Mouse (Mus musculus): ENCODE results near the gene Slc16a1. TPM values are rescaled to one million over a fixed set of nuclear protein-coding genes. Genes with fewer than 3 reads are reported as not detected.
"Not testable (repeated sequence)": the region's sequence is repeated elsewhere in the genome, so short reads cannot be mapped to it uniquely, and the experiment has no call there.

Slc16a1 gene
- total and polyA plus RNA-seq, 3 experiments: 60.3 to 192 (median 97.5) TPM

DNA sequence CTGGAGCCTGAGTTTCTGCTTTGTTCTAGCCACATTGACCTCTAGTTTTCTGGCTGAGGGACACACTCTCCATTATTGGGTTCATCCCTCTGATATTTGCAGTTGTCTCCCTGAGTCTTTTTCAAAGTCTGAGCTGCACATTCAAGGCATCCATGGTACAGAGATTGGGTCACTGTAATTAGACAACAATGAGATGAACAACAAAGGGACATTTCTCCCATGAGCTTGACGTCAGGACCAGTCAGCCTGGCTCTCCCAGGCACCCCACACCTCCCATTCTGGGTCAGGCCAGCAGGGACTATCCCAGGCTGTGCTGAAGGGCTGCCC lies 31.4 kb downstream of the Slc16a1 start:
- in situ Hi-C loops (cut with MboI; ENCODE audit: low pct_ligation_motif_present, low pct_unique_long_range_greater_than_20kb, low sequenced_read_pairs): loop anchor here (10.0 kb wide), 1 partner anchor 155 kb away; the partner anchor contains the start of gene Lrig2
- Histone ChIP-seq H3K9ac (ENCODE audit: insufficient read depth, low read depth) (no peak overlapping the region), H3K4me1 (ENCODE audit: control insufficient read depth in 1 of 2, insufficient read depth in 2 of 2) (peaks cover 9 to 34% of the 10 kb centered on the region in 2 experiments)

DNA sequence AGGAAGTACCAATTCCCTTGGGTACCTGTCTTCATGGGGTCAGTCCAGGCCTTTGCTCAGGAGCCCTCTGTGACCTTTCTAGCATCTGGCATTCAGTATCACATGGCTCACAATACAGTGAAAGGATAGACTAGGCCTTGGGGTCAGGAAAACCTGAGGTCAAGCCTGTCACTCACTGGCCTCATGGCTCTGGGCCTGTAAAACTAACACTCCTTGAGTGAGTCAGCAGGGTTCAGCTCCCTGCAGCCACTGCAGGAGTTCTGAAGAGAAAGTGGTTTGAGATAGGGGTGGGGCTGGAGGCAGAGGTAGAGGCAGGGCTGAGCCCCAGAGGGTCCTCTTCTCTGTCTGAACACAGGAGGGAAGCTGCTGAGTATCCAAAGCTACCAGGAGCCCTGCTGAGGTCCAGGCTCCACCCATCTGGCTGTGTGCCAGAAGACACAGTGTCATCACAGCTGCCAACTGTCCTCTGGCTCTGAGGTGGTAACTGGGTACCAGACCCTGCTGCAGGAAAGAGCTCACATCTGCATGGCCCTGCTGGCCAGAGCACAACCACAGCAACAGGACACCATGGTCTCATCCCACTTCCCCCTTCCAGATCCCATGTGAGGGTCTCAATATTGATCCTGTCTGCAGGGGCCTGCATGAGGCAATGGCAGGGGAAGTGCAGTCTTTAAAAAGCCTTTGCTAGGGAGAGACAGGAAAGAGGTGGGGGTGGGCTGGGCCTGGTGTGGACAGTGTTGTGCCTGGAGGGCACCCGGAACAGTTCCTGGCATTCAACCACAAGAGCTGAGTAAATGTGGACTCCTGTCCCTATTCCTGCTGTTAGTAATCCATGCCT lies 31.9 kb downstream of the Slc16a1 start:
- not testable (repeated sequence) for H3K4me2 ChIP-seq (ENCODE audit: insufficient read depth, low read depth, poor library complexity, severe bottlenecking); H3K4me3 ChIP-seq (replicated peaks in 1 of 3; ENCODE audit: low read depth in 2 of 3, low read length in 2 of 3, poor library complexity in 1 of 3)

More for the DNA sequence above, 31.4 kb downstream of the Slc16a1 start:
- Histone ChIP-seq H3K9me3 (replicated peaks; ENCODE audit: low read length) (no peaks in the 10 kb centered on the region), H3K4me2 (ENCODE audit: insufficient read depth, low read depth, poor library complexity, severe bottlenecking) (no peak overlapping the region), H3K4me3 (replicated peaks in 1 of 3; ENCODE audit: low read depth in 2 of 3, low read length in 2 of 3, poor library complexity in 1 of 3) (no peak overlapping the region), H3K27me3 (replicated peaks) (no peaks in the 10 kb centered on the region), H3K27ac (ENCODE audit: insufficient read depth, low read depth) (no peak overlapping the region), H3K79me2 (replicated peaks; ENCODE audit: control insufficient read depth, extremely low read depth, insufficient read depth, poor library complexity, severe bottlenecking) (no peaks in the 10 kb centered on the region), H3K36me3 (replicated peaks in 1 of 2; ENCODE audit: control insufficient read depth in 1 of 2, insufficient read depth in 1 of 2, low read length in 1 of 2) (no peaks in the 10 kb centered on the region)
- TF ChIP-seq TBP (conservative IDR thresholded peaks at IDR 0.05; ENCODE audit: low read depth, low read length): no peak
- no peak for TF ChIP-seq RCOR1 (conservative IDR thresholded peaks at IDR 0.05; ENCODE audit: low read depth, low read length)
- DNase-seq (ENCODE audit: extremely low read depth): no peak
- dilution Hi-C loops (cut with MboI; ENCODE audit: extremely low pct_ligation_motif_present, extremely low pct_unique_long_range_greater_than_20kb, low sequenced_read_pairs): no loop called here

DNA sequence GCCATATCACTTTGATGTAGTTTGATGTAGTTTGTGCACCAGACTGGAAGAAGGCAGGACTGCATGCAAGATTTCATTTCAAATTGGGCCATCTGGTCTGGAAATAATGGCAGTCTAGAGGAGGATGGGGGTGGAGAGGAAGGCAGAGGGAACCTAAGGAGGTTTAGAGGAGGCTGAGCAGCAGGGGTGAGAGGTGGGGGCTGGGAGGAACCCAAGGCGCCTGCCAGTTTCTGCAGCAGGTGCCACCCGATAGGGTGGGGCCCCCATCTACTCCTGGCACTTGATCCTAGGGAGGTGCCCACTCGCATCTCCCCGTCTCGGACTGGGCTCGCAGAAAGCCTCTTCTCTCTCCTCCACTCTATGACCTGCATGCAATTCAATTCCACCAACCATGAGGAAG lies 33.1 kb downstream of the Slc16a1 start:
- Histone ChIP-seq H3K4me1 (ENCODE audit: control insufficient read depth in 1 of 2, insufficient read depth in 2 of 2) (peaks cover 9 to 46% of the 10 kb centered on the region in 2 experiments), H3K4me2 (ENCODE audit: insufficient read depth, low read depth, poor library complexity, severe bottlenecking) (no peak overlapping the region)
- DNase-seq (ENCODE audit: extremely low read depth): no peak

More for the DNA sequence above, 31.9 kb downstream of the Slc16a1 start:
- H3K27ac ChIP-seq (ENCODE audit: insufficient read depth, low read depth); dilution Hi-C loops (cut with MboI; ENCODE audit: extremely low pct_ligation_motif_present, extremely low pct_unique_long_range_greater_than_20kb, low sequenced_read_pairs); DNase-seq (ENCODE audit: extremely low read depth); H3K9ac ChIP-seq (ENCODE audit: insufficient read depth, low read depth); H3K36me3 ChIP-seq (replicated peaks in 1 of 2; ENCODE audit: control insufficient read depth in 1 of 2, insufficient read depth in 1 of 2, low read length in 1 of 2); H3K9me3 ChIP-seq (replicated peaks; ENCODE audit: low read length); H3K27me3 ChIP-seq (replicated peaks); H3K79me2 ChIP-seq (replicated peaks; ENCODE audit: control insufficient read depth, extremely low read depth, insufficient read depth, poor library complexity, severe bottlenecking): not testable (repeated sequence)
- H3K4me1 ChIP-seq (ENCODE audit: control insufficient read depth in 1 of 2, insufficient read depth in 2 of 2): peaks cover 9 to 40% of the 10 kb centered on the region in 2 experiments
- in situ Hi-C loops (cut with MboI; ENCODE audit: low pct_ligation_motif_present, low pct_unique_long_range_greater_than_20kb, low sequenced_read_pairs): loop anchor here (10.0 kb wide), 1 partner anchor 156 kb away; the partner anchor contains the start of gene Lrig2

More for the DNA sequence above, 33.1 kb downstream of the Slc16a1 start:
- no peaks in the 10 kb centered on the region for H3K27me3 ChIP-seq (replicated peaks)
- H3K9me3 ChIP-seq (replicated peaks; ENCODE audit: low read length): no peaks in the 10 kb centered on the region
- H3K79me2 ChIP-seq (replicated peaks; ENCODE audit: control insufficient read depth, extremely low read depth, insufficient read depth, poor library complexity, severe bottlenecking): no peaks in the 10 kb centered on the region
- no peak overlapping the region for H3K27ac ChIP-seq (ENCODE audit: insufficient read depth, low read depth)
- TF ChIP-seq CTCF (conservative IDR thresholded peaks at IDR 0.05 in 1 of 2, IDR thresholded peaks at IDR 0.05 in 1 of 2; ENCODE audit: low read depth in 2 of 2, low read length in 2 of 2): no peak
- no peak for TF ChIP-seq IRF4 (IDR thresholded peaks at IDR 0.05; ENCODE audit: low read depth, low read length)
- TF ChIP-seq RAD21 (IDR thresholded peaks at IDR 0.05; ENCODE audit: low read depth, low read length): no peak
- no peak for TF ChIP-seq EP300 (IDR thresholded peaks at IDR 0.05; ENCODE audit: low read length)
- no peak for TF ChIP-seq NRF1 (IDR thresholded peaks at IDR 0.05; ENCODE audit: low read depth, low read length)
- TF ChIP-seq UBTF (IDR thresholded peaks at IDR 0.05; ENCODE audit: low read depth, low read length): no peak
- TF ChIP-seq MAFK (IDR thresholded peaks at IDR 0.05; ENCODE audit: insufficient replicate concordance, low read length): no peak
- no peak for TF ChIP-seq NELFE (IDR thresholded peaks at IDR 0.05; ENCODE audit: low read depth, low read length)
- no peak for TF ChIP-seq CHD2 (IDR thresholded peaks at IDR 0.05; ENCODE audit: low read length)
- no peaks in the 10 kb centered on the region for H3K36me3 ChIP-seq (replicated peaks in 1 of 2; ENCODE audit: control insufficient read depth in 1 of 2, insufficient read depth in 1 of 2, low read length in 1 of 2)
- in situ Hi-C loops (cut with MboI; ENCODE audit: low pct_ligation_motif_present, low pct_unique_long_range_greater_than_20kb, low sequenced_read_pairs): loop anchor here (10.0 kb wide), 1 partner anchor 157 kb away; the partner anchor contains the start of gene Lrig2
- no peak overlapping the region for H3K9ac ChIP-seq (ENCODE audit: insufficient read depth, low read depth)
- no peak overlapping the region for H3K4me3 ChIP-seq (replicated peaks in 1 of 3; ENCODE audit: low read depth in 2 of 3, low read length in 2 of 3, poor library complexity in 1 of 3)
- dilution Hi-C loops (cut with MboI; ENCODE audit: extremely low pct_ligation_motif_present, extremely low pct_unique_long_range_greater_than_20kb, low sequenced_read_pairs): no loop called here
